Mouse (Mus musculus) lung, adult 2 months (tissue): ENCODE data around the gene Ldb2. TPM values are rescaled to one million over a fixed set of nuclear protein-coding genes. Genes with fewer than 3 reads are reported as not detected.
A peak's percentile ranks its signal among the peaks of the same experiment; 100 is the strongest.

Experiments used
- DNase-seq: peaks from one replicate; pipeline ENCODE4 v3.0.0; 2022
- H3K4me1 ChIP-seq: fragments of 200-500 bp; 2 replicates; pipeline ENCODE4 v1.6.1; 2011; ENCODE audit warnings: low read length; ENCODE audit not compliant: control insufficient read depth, insufficient read depth
- H3K4me3 ChIP-seq: fragments of 200-500 bp; replicated peaks from 2 replicates; pipeline ENCODE3; 2011; ENCODE audit warnings: low read depth, mild to moderate bottlenecking, control low read depth, low read length; ENCODE audit errors: extremely low read depth
- CTCF ChIP-seq: fragments of 200-500 bp; IDR thresholded peaks from 2 replicates; pipeline ENCODE4 v1.5.1; 2011; ENCODE audit warnings: mild to moderate bottlenecking, low read length, control low read depth; ENCODE audit not compliant: insufficient read depth
- POLR2A ChIP-seq: fragments of 200-500 bp; IDR thresholded peaks from 2 replicates; pipeline ENCODE4 v1.6.1; 2011; ENCODE audit warnings: low read depth, mild to moderate bottlenecking, control low read depth, low read length, borderline replicate concordance; ENCODE audit errors: extremely low read depth
- WGBS: fragments of 180-500 bp; shearing (Covaris S2); methylation state at CpG from one replicate; pipeline ENCODE4 v1.1.7; 2018; 5-methylcytosine and 5-hydroxymethylcytosine counted together
- polyA plus RNA-seq: library from polyadenylated mRNA; depleted of rRNA; stranded (reverse); fragments of >200 nt; gene quantifications from 2 replicates; pipeline ENCODE4 v1.2.3, GENCODE M21; 2012

Gene Ldb2
- polyA plus RNA-seq, 1 experiment = 177 TPM

DNA sequence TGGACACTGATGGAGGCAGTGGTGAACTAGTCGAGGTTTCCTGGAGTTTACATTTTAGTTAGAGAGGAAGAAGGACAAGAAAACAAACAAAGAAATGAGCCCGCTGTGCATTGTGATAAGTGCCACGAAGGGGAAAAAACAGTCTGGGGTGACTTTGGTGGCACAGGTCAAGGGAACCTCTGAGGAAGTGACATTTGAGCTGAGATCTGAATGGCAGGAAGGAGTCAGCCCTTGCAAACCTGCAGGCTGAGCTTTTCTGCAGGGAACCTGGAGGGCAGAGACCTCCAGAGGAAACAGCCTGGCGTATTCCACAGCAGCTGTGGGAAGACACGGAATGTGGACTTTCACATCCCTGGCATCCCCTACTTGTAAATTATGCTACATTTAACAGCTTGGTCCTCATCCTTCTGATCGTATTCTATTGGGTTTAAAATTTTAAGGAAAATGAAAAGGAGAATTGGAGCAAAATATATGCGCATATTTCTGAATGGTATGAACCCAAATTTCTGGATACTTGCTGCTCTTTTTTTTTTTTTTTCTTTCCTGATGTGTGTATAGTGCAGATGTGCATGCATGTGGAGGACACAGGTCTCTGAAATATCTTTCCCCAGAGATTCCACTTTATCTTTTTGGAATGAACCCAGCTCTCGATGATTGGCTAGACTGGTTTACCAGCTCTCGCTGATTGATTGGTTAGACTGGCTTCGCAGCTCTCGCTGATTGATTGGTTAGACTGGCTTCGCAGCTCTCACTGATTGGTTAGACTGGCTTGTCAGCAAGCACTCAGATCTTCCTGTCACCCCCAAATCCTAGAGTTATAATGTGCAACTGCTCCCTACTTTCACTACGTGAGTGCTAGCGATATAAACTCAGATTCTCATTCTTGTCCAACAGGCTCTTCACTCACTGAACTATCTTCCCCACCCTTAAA is 72.7 kb downstream of the Ldb2 start:
- WGBS = 56% methylated on average over 14 of the region's 14 CpGs

DNA sequence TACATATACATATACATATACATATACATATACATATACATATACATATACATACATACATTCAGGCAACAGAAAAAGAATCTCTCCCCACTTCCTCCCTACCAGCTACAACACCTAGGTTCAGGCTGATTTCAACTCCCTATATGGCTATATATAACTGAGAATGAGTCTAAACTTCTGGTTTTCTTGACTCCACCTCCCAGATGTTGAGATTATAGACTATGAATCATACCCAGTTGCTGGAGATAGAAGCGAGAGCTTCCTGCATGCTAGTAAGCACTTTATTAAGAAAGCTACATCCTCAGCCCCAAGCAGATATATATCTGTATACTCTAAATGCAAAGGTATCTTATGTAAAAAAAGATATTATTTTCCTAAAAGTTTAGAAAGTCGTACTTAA is 74.0 kb downstream of the Ldb2 start:
- H3K4me1 ChIP-seq = peaks cover 20% of the 10 kb centered on the region
- no peak for DNase-seq
- no peak overlapping the region for H3K4me3 ChIP-seq
- no peak for TF ChIP-seq CTCF
- no peak for TF ChIP-seq POLR2A
- 56% methylated on average over 2 of the region's 2 CpGs for WGBS

More for the DNA sequence above, 72.7 kb downstream of the Ldb2 start:
- Histone ChIP-seq H3K4me1 (peaks cover 20% of the 10 kb centered on the region), H3K4me3 (no peak overlapping the region)
- TF ChIP-seq POLR2A = no peak
- TF ChIP-seq CTCF = no peak
- no peak for DNase-seq

DNA sequence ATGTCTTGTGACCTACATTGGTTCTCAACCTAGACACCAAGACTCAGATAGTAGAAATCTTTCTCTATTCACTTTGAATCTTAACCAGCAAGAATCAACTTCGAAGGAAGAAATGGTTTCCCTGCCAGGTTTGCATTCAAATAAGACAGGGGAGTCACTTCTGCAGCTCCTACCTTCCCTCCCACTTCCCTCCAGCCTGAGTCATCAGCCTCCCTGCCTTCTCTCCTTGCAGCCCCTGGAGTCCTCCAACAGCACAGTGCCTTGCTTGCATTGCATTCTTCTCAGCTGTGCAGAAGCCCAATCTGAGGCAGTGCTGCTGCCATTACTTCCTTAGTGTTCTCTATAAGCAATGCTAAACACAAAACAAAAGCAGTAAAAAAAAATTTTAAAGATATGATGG is 79.6 kb downstream of the Ldb2 start:
- 66% methylated on average over 1 of the region's 1 CpGs for WGBS
- no peak for DNase-seq
- H3K4me1 ChIP-seq = peaks cover 10% of the 10 kb centered on the region
- no peak overlapping the region for H3K4me3 ChIP-seq
- no peak for TF ChIP-seq CTCF
- TF ChIP-seq POLR2A = no peak

DNA sequence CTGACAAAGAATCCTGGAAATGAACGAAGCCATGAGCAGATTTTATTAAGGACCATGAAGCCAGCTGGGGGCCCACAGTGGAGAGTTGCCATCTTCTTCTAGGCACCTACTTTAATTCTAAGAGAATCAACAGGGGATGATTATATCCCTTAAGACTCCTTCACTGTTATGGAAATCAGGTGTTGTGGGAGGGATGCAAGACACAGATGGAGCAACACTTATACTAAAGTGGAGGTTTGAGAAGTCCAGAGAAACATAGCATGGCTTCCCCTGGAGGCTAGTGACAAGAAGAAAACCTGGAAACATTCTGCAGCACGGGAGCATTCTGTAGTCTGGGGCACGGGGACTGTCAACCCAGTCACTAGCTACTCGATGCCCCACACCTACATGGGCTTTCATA is 85.0 kb downstream of the Ldb2 start:
- Histone ChIP-seq H3K4me3 (no peak overlapping the region), H3K4me1 (peaks cover 3% of the 10 kb centered on the region)
- TF ChIP-seq CTCF = no peak
- no peak for TF ChIP-seq POLR2A
- WGBS = 78% methylated on average over 4 of the region's 4 CpGs
- no peak for DNase-seq

DNA sequence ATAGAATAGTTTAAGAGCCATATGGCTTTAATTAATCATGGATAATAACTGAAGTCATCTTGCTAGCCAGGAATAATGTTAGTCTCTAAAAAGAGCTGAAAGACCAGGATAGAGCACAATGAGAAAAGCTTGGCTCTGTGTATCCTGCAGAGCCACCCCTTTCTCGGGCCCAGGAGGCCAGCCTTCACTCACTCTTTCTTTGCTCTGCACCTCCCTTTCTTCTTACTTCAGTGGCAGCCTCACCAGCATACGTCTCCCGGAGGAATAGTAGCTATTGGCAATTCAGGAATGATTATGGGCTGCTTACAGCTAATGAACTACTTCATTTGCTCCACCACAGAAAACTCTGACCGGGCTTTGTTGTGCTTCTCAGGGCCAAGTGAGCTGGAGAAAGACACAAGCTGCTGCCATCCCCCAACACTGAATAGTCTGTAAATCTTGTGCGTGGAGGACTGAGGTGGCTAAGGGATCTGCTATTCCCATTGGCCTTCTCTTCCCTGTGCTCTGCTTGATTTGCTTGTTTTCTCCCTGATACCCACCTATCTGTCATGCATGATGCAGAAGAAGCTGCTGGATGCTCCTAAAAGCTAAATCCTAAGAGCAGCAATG is 86.2 kb downstream of the Ldb2 start:
- WGBS = 53% methylated on average over 5 of the region's 5 CpGs
- TF ChIP-seq CTCF = no peak
- no peak for TF ChIP-seq POLR2A
- H3K4me1 ChIP-seq = peaks cover 3% of the 10 kb centered on the region
- H3K4me3 ChIP-seq = no peak overlapping the region
- no peak for DNase-seq

DNA sequence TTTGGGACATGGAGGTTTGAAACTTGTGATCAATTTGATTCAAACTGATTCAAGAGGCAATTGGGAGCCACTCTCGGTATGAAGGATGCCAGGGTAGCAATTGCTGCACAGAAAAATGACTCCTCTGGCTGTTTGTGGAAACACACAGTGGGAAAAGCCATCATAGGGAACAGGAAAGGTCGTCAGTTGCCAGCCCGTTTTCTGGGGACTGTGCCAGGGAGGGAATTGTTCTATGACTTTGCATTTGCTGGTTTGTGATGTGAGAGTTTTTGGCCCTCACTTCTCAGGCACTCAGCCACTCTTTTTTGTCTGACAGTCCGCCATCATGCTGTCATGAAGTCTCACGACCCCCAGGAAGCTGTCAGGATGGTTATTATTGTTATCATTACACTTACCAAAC is 88.3 kb downstream of the Ldb2 start:
- peak; percentile 30 for DNase-seq
- TF ChIP-seq CTCF = no peak
- no peak for TF ChIP-seq POLR2A
- H3K4me3 ChIP-seq = no peak overlapping the region
- 24% methylated on average over 5 of the region's 5 CpGs for WGBS
- peaks cover 9% of the 10 kb centered on the region for H3K4me1 ChIP-seq

DNA sequence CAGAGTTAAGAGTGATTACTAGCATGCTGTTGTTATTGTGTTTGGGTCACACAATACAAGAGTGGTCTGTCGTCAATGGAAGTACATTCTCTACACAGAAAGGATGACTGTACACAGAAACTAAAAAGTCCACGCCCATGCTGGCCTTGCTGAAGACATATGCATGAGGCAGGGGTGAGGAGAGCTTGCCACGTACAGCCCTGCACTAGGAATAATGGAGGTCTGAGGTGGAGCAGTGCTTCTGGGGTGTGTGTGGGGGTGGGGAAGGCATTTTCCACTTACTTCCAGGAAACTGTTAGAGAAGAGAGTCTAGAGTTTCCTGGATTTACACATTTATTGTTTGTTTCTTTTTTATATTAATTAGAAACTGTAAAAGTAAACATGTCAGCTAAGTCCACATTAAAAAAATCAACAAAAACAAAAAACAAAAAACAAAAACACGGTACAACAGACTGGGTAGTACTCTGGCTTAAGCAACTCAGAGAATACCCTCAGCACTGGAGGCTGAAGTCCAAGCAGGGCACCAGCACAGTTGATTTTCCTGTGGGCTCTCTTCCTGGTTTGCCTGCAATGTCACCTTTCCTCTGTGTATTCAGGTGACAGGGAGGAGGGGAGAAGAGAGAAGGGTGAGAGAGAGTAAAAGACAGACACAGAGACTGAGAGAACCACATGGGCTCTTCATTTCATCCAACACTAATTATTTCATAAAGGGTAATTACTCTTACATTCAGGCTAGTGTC is 89.2 kb downstream of the Ldb2 start:
- no peak overlapping the region for H3K4me3 ChIP-seq
- peaks cover 15% of the 10 kb centered on the region for H3K4me1 ChIP-seq
- DNase-seq = no peak
- no peak for TF ChIP-seq POLR2A
- TF ChIP-seq CTCF = no peak
- WGBS = 57% methylated on average over 4 of the region's 4 CpGs

DNA sequence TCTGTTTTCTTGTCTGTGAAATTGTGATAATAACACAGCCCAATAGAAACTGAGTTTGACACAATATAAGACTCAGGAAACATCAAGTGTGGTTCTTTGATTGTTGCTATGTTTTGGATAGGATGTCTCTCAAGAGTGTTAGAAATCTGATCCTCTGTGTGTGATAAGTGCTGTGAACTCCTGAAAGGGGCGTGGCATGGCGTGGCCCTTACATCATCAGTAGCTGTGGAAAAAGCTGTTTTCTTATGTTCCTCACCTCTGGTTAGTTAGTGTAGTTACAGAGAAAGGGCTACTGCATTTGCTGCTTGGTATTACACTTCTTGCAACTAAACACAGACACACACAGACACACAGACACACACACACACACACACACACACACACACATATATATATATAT is 90.2 kb downstream of the Ldb2 start:
- no peak for DNase-seq
- TF ChIP-seq CTCF = no peak
- no peak for TF ChIP-seq POLR2A
- WGBS = 76% methylated on average over 2 of the region's 2 CpGs
- H3K4me3 ChIP-seq = no peak overlapping the region
- peaks cover 15% of the 10 kb centered on the region for H3K4me1 ChIP-seq

DNA sequence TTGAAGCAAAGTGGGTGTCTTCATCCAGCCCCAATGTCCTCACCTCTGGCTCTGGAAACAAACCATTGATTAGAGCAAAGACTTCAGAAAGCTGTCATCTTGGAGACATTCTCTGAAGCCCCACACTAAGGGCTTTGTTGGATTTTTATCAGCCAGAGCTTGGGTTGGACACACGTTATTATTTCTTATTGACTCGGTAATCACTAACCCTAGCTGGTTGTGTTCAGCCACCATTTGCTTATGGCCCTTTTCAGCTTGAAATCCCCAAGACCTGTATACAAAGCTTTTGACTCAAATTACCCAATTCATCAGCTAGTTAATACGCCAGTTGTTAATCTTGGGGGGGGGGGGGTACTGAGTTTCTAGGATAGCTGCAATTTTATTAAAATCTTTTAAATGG is 91.5 kb downstream of the Ldb2 start:
- 78% methylated on average over 3 of the region's 3 CpGs for WGBS
- peaks cover 15% of the 10 kb centered on the region for H3K4me1 ChIP-seq
- DNase-seq = no peak
- TF ChIP-seq CTCF (no peak), POLR2A (no peak)
- H3K4me3 ChIP-seq = no peak overlapping the region
